Mouse (Mus musculus) retina, adult 2 months (tissue): Measurements from ENCODE around the gene Cask.
A peak's percentile ranks its signal among the peaks of the same experiment; 100 is the strongest.

Source experiments
- DNase-seq: peaks from one replicate; pipeline ENCODE4 v3.0.0-alpha.2; 2012; ENCODE audit warnings: low read depth, low spot score

Gene Cask

DNA sequence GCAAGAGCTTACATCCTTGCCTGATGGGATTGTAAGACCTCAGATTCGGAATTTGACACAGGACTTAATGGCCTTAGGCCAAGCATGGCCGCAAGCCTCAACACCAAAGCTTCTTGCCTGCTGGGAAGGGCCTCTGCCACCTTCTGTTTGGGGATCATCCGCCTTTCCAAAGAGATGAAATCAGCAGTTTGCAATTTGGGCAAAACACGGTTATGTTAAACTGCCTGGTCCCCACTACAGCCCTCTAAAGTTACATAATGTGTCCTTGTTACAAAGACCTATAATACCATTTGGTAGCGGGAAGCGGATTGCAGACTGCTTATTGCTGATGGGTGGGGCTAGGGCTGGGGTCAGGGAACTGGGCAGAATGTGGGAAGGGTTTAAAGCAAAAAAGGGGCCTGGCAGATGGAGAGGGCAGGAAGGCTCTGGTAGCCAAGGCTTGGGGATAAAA lies 384.0 kb downstream of the Cask start:
- DNase-seq: peak; percentile 28
